Mouse (Mus musculus) urinary bladder, postnatal 25 days (tissue): Measurements from ENCODE around the gene Msi2.

ENCODE experiments used
- DNase-seq: peaks from one replicate; pipeline ENCODE4 v3.0.0; 2022; ENCODE audit warnings: low spot score

Gene Msi2

DNA sequence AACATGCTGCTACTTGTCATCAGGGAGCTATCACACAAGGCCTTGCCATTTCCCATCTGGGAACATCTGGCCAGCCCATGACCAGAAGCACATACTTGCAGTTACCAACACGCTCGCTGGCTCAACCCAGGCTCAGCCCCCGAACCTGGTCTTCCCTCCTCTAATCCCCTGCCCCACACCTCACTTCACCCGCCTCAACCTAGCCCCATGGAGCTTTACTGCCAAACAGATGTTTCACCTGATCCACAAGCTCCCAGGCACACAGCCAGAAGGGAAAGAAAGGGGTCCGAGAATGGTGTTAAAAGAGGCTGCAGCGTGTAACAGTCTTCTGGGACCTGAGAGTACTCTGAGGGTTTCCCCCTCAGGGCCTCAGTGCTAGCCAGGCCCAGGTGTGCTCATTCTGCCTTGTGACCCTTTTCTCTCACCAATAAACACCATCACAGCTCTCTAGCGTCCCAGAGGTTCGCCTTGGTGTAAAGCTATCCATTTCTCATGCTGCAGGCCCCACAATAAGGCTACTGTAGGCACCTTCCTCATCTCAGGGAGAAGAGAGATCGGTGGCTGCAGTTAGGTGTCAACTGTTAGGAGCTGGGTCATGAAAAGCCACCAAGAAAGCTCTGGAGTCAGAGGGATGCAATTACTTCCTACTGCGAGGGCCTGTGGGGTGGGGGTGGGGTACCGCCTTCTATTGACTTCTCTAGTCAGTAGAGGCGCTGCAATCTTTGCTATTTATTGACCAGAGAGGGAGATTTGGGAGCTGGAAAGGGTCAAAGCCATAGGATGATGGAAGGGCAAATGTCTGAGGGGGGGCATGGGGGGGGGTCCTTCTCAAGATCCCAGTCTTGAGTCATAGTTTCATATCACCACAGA lies 276.2 kb downstream of the Msi2 start:
- no peak for DNase-seq

DNA sequence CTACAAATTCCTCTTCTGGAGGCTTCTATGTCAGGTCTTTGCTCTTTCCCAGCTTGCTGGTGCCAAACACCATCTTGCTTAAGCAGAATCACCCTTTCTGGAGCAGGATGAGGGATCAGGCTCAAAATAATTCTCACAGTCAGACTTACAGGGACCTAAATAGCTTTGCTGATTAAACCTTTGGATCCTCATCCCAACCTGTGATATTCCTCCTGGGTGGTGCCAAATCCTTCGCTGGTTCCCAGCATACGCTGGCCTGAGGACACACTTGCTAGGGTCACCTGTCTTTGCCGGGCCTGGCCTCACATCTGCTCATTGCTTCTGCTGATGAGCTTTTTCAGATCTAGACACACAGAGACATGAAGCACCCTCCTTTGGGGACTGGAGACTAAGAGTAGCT lies 279.7 kb downstream of the Msi2 start:
- no peak for DNase-seq

GRCm38 (mm10) chr11:88436596-88436995 lies 281.7 kb downstream of the Msi2 start:
- no peak for DNase-seq

- no peak for DNase-seq
Observed at GRCm38 (mm10) chr11:88435543-88435942, 282.8 kb downstream of the Msi2 start.

DNA sequence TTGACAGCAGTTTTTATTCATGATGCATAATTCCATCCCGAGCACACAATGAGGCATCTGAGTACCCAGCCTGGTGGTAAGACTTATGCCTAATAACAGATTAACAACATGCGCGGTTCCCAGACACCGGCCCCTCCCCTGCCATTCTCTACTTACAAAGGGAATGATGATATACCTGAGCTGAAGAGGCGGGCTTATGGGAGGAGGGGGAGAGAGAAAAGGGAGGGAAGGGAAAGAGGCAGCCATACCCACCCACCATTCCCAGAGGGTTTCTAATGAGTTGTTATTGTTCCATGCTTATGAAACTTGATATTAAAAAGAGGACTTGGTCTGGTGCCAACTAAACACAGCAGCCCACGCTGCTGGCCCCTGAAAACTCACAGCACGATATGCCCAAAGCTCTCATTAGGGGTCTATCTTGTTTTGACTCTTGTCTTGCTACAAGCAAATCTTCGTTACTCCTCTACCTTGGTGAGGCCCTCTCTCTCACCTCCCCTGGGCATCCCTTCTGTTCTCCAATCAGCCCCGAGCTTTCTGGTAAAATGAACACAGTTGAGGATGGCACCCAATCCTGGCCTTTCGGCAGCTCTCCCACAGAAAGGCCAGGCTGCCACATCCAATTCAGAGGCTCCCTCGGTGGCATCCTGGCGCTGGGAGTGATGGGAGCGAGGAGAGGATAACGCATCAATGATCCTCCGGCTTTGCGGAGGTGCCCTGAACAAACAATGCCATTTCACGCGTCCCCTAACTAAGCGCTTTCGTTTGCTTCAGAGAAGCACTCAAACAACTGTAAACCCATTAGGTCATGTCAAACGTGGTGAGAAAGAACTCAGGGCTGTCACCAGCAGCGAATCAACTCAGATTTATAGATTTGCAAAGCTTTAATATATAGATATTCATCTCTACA lies 286.7 kb downstream of the Msi2 start:
- DNase-seq: no peak

- DNase-seq: no peak
Observed at GRCm38 (mm10) chr11:88430292-88430691, 288.0 kb downstream of the Msi2 start.

DNA sequence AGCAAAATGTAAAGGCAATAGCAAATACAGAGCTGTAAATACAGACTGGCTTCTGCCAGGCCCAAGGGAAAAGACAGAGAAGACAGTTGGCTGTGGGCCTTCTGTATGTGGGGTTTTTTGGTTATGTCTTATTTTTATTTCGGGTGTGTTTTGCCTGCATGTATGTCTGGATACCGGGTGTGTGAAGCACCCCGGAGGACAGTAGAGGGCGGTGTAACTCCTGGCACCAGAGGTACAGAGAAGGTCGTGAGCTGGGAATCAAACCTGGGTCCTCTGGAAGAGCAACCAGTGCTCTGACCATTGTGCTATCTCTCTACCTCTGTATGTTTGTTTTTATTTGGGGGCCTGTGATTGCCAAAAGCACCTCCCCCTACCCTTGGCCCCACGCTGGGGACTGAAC lies 288.6 kb downstream of the Msi2 start:
- no peak for DNase-seq

DNA sequence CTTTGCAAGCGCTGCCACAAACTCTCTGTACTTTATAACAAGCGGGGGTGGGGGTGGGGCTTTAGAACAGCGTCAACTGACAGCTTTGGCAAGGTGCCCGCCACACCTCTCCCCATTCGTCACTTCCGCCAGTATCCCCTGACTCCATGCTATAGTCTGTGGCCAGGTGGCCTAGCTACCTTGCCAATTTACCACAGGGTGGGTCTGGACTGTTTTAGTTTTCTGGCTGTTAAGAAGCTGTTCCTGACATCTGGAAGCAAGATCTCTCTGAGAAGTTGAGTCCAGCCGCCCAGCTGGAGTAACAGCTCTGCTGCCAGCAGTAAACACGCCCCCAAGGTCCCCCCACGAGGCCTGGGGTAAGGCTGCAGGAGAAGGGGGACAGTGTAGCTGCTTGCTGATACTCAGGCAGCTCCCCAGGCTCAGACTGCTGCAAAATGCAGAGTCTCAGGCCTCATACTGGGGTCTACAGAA lies 292.6 kb downstream of the Msi2 start:
- DNase-seq: no peak

DNA sequence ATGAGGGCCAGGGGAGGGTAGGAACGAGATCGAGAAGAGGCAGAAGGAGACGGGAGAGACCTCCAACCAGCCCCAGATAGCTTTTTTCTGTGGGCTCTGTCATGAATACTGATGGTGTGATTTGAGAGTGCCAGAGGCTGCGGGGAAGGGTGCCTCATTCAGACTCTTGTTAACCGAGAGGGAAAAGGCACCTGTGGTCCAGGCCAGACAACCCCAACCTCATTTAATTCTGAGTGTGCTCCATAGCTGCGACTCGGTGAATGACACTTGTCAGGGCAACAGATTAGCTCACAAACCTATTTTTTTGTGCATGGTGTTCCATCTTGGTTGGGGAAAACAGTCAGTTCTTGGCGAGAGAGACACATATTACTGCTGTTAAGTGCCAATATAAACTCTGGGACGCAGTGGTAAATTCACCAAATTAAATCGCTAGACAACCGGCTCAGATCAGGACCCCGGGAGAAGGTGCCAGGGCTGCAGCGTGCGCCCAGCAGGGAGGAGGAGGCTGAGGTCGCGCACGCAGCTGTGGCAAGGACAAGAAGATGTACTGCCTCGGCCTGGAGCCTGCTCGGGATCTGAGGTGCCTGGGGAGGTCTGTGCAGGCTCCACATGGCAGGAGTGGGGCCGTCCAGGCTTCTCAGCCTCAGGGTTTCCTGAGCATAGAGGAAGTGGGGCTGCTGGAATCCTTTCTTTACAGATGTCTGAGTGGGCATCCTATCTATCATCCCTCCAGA lies 294.1 kb downstream of the Msi2 start:
- no peak for DNase-seq

GRCm38 (mm10) chr11:88421057-88421578 lies 297.2 kb downstream of the Msi2 start:
- no peak for DNase-seq

DNA sequence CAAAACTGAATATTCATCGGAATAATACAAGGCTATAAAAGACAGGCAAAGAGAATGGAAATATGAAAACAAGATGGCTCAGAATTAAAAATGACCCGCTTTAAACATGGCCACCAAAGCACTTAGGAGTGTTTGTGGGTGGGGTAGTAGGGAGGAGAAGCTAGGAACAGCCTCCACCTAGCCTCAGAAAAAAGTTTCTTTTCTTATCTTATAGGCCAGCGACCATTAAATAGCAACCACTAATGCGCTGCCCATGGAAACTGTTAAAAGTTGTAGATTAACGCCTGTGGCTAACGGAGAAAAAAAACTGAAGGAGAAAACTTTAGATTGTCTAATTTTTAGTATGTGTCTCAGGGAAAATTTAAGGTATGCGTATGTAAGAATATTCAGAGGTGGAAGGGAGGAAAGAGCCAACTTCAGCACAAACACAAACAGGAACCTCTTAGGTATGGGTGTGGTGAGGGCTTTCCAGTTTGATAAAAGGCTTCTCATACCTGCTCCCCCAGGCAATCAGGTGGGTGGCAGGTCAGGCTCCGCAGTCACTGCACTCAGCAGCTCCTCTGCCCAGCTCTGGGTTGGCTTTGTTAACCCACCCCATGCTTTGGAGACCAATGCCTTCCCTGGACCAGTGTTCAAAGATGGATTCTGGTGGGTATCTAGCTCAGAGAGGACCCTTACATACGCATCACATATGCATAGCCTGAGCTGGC lies 298.5 kb downstream of the Msi2 start:
- no peak for DNase-seq

DNA sequence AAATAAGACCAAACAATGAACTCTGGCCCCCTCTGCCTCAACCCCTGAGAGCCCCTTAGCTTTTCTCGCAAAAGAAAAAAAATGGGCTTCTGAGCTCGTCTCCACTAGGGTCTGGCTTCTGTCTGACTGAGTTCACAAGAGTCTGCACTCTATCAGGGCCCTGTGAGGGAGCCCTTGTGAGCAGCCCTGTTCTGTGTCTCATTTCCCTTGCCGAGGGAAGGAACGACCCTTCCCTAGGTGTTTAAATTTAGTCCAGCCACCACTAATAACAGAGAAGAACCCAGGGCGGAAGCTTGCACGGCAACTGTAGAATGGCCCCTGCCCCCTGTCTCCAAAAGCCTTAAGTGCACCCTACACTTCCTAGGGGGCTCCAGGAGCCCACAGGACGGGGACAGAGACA lies 299.2 kb downstream of the Msi2 start:
- no peak for DNase-seq

GRCm38 (mm10) chr11:88414157-88414870 lies 304.0 kb downstream of the Msi2 start:
- no peak for DNase-seq

GRCm38 (mm10) chr11:88412423-88413094 lies 305.8 kb downstream of the Msi2 start:
- peak; percentile 56 for DNase-seq

DNA sequence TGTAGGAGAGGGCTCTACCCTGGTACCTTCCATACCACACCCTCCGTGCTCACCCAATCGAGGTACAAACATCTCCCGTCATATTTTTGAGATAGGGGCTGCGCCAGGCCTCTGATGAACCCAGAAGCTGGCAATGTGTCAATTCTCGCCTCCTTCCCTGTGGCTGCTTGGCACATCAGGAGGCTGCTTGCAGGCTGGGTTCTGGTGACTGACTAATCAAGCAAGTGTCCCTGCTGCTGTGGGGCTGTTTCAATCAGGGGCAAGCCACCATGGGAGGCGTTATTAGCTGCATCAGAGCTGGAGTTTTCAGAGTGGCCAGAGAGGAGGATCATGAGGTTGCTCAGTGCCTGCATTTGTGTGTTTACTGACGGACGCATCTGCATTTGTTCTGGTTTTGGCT lies 310.0 kb downstream of the Msi2 start:
- DNase-seq: no peak

DNA sequence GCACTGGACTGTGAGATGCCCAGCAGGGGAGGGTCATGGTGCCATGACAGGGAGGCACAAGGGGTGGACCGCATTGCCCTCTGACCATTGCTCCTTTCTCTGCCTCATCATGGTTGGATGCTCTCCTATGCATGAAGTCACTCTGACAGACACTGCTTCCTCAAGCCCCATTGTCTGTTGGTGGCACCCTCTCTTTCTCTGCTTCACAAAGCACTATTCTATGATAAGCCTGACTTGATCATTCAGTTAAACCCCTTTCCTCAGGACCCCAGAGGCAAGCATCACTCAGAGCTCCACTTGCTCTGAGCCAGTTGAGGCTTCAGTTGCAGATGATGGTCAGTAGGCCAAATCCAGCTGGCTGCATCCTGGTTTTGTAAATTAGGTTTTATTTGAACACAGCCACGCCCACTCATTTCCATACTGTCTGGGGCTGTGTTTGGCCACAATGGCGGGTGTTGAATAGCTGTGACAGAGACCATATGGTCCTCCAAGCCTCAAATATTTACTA lies 311.9 kb downstream of the Msi2 start:
- DNase-seq: no peak

- no peak for DNase-seq
Observed at GRCm38 (mm10) chr11:88404816-88405613, 313.3 kb downstream of the Msi2 start.

DNA sequence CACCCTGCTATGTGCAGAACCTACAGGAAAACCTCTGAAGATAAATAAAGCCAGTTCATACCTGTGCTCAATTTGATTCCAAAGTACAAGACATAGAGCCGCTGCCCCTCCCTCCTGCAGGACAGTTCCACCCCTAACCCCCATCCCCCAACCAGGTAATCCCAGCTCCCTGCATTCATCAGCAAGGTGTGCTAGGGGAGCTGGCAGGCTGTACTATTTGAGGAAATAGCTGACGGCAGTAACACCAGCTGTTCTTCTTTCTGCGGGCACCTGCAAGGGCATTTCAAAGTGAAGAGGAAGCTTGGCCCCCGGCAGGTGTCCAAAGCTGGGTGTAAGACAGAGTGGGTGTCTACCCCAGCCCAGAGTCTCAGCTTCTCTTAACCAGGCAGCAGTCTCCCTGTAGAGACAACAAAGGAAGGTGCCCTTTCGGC lies 314.1 kb downstream of the Msi2 start:
- DNase-seq: no peak

DNA sequence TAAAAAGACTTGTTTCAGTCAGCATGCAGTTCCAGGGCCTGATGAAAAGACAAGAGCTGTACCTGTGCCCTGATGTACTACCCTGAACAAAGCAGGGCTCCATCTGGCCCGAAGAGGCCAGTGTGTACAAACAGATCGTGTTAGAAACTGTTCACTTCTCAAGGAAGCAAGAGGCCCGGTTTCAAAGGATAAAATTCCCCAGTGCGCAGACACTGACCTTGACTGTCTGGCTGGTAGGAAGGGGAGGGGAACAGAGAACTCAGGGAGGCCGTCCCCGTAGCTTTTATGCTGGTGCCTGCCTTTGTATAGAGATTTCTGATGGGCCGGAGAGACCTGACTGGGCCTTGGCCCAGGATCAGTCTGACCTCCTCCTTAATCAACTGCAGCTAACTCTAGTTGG lies 316.0 kb downstream of the Msi2 start:
- DNase-seq: no peak
